Comparison of ENCODE assay signal across 14 mouse cellular contexts in genomic region chr3:129985335-129985734, GRCm38 (mm10). TPM values are rescaled to one million over a fixed set of nuclear protein-coding genes. Genes with fewer than 3 reads are reported as not detected.
DNase-seq lines count a peak whose midpoint lies in the region; ATAC-seq and TF ChIP-seq lines count a peak whose summit lies in the region.
"Had no signal": no experiment of that assay in that cellular context is flagged by ENCODE, and none has a peak within 500 bp of the region (broad histone marks: within the 10 kb centered on the region; RNA-seq: fewer than 3 reads in every experiment).

No protein-coding gene starts in this region.

- peaks cover 4% of the 10 kb centered on the region for H3K36me3 ChIP-seq in kidney, adult 2 months (ENCODE audit: control insufficient read depth, insufficient read depth, low read length)
- peaks cover 37% of the 10 kb centered on the region for H3K36me3 ChIP-seq in stomach, postnatal 0 days (ENCODE audit: control insufficient read depth, insufficient read depth, low read length)
- peaks cover 82% of the 10 kb centered on the region for H3K36me3 ChIP-seq in midbrain, embryonic 13.5 days

- no peak overlapping the region for H3K27ac ChIP-seq in kidney, adult 2 months (ENCODE audit: insufficient read depth, low read depth, low read length)
- H3K27ac ChIP-seq in stomach, postnatal 0 days (replicated peaks), result no peak overlapping the region
- H3K27ac ChIP-seq in midbrain, embryonic 13.5 days, result no peak overlapping the region
- H3K27ac ChIP-seq: hindbrain, embryonic 15.5 days; limb, embryonic 10.5 days; lung, embryonic 15.5 days had no signal

- no peak for TF ChIP-seq POLR2A in kidney, adult 2 months (IDR thresholded peaks at IDR 0.05; ENCODE audit: low read depth, low read length)

- WGBS in kidney, adult 2 months, result 96% methylated on average over 4 of the region's 4 CpGs
- whole genome bisulfite sequencing in stomach, postnatal 0 days, result 91% methylated on average over 4 of the region's 4 CpGs
- WGBS in midbrain, embryonic 13.5 days, result 89% methylated on average over 4 of the region's 4 CpGs

- no peaks in the 10 kb centered on the region for H3K9me3 ChIP-seq in stomach, postnatal 0 days (ENCODE audit: control insufficient read depth, low read length)
- no peaks in the 10 kb centered on the region for H3K9me3 ChIP-seq in midbrain, embryonic 13.5 days
- H3K9me3 ChIP-seq: G1E; hindbrain, embryonic 15.5 days; limb, embryonic 10.5 days; lung, embryonic 15.5 days had no signal

- DNase-seq in kidney, adult 2 months, result no peak
- DNase-seq in kidney, postnatal 25 days, result no peak
- peak; percentile 18 for DNase-seq in thymus, postnatal 14 days
- no peak for DNase-seq in thymus, postnatal 25 days
- DNase-seq in R1 (ENCODE audit: low read depth, low spot score), result peak; percentile 53
- DNase-seq in stomach, postnatal 0 days (ENCODE audit: low spot score), result no peak
- DNase-seq: cerebellum, adult 2 months; heart, postnatal 10 days; layer of hippocampus, adult 9-11 months had no signal

- no peak overlapping the region for H3K4me2 ChIP-seq in stomach, postnatal 0 days (replicated peaks; ENCODE audit: low read depth)
- H3K4me2 ChIP-seq in midbrain, embryonic 13.5 days (replicated peaks), result no peak overlapping the region
- H3K4me2 ChIP-seq: hindbrain, embryonic 15.5 days; lung, embryonic 15.5 days had no signal

- no peak overlapping the region for H3K9ac ChIP-seq in stomach, postnatal 0 days (ENCODE audit: low read length)
- H3K9ac ChIP-seq in midbrain, embryonic 13.5 days (replicated peaks), result no peak overlapping the region
- H3K9ac ChIP-seq: hindbrain, embryonic 15.5 days; lung, embryonic 15.5 days had no signal

- no peak overlapping the region for H3K4me3 ChIP-seq in kidney, adult 2 months (ENCODE audit: insufficient read depth, low read depth, low read length)
- H3K4me3 ChIP-seq in stomach, postnatal 0 days (ENCODE audit: low read depth, low read length), result no peak overlapping the region
- H3K4me3 ChIP-seq in midbrain, embryonic 13.5 days (replicated peaks), result no peak overlapping the region
- H3K4me3 ChIP-seq: hindbrain, embryonic 15.5 days; limb, embryonic 10.5 days; lung, embryonic 15.5 days had no signal

- TF ChIP-seq EP300 in stomach, postnatal 0 days (optimal IDR thresholded peaks at IDR 0.05), result no peak

- ATAC-seq in stomach, postnatal 0 days (ENCODE audit: low FRiP score, low TSS enrichment), result no peak
- ATAC-seq in midbrain, embryonic 13.5 days, result no peak

- 0 out of 2 replicates have a peak, but pooled peaks have one; percentile 24 for TF ChIP-seq CTCF in kidney, adult 2 months (conservative IDR thresholded peaks at IDR 0.05; ENCODE audit: insufficient read depth, insufficient read length, low read depth, low read length)
- peak; percentile 45 for TF ChIP-seq CTCF in stomach, postnatal 0 days (IDR thresholded peaks at IDR 0.05; ENCODE audit: low read depth)

- no peaks in the 10 kb centered on the region for H3K27me3 ChIP-seq in kidney, adult 2 months (replicated peaks; ENCODE audit: control insufficient read depth, insufficient read depth, low read length)
- no peaks in the 10 kb centered on the region for H3K27me3 ChIP-seq in stomach, postnatal 0 days (ENCODE audit: control insufficient read depth, insufficient read depth, low read length)
- H3K27me3 ChIP-seq in midbrain, embryonic 13.5 days, result no peaks in the 10 kb centered on the region
- H3K27me3 ChIP-seq: hindbrain, embryonic 15.5 days; lung, embryonic 15.5 days had no signal

- peaks cover 4% of the 10 kb centered on the region; the same call in 1 of the 2 replicates for H3K4me1 ChIP-seq in kidney, adult 2 months (ENCODE audit: control insufficient read depth, insufficient read depth, low read length)
- H3K4me1 ChIP-seq in stomach, postnatal 0 days (replicated peaks; ENCODE audit: control insufficient read depth, insufficient read depth), result no peaks in the 10 kb centered on the region
- no peaks in the 10 kb centered on the region for H3K4me1 ChIP-seq in midbrain, embryonic 13.5 days (replicated peaks)
- H3K4me1 ChIP-seq: hindbrain, embryonic 15.5 days; lung, embryonic 15.5 days had no signal

RNA-seq across cellular contexts. Expression of gene Mcub, which starts 15.3 kb away (rescaled TPM):
- 1.7 and 3.1 TPM in 2 replicates for polyA plus RNA-seq in kidney, adult 2 months (2012; rRNA removed)
- polyA plus RNA-seq in stomach, postnatal 0 days (2015; fragmentation: Nextera tagmentation; extraction: Ambion mirVana), result 8.0 and 8.7 TPM in 2 replicates
- 3.9 TPM in 2 replicates for polyA plus RNA-seq in midbrain, embryonic 13.5 days (2015; fragmentation: Nextera tagmentation; extraction: Ambion mirVana)
- polyA plus RNA-seq: G1E had no signal

Comparison
In these comparisons a context has a peak if more than half of its experiments do, and no peak if none do; other contexts are left out.
1. DNase-seq: peak in thymus, postnatal 14 days (single experiment) and R1 (single experiment); none in kidney, adult 2 months (single experiment), kidney, postnatal 25 days (0 of 2), thymus, postnatal 25 days (single experiment) and stomach, postnatal 0 days (single experiment).